In genomic region chr14:45350931-45351859, GRCm38 (mm10) we compare ENCODE assay signal across 8 mouse cellular contexts. TPM values are rescaled to one million over a fixed set of nuclear protein-coding genes. Genes with fewer than 3 reads are reported as not detected.
A peak's percentile ranks its signal among the peaks of the same experiment; 100 is the strongest.
DNase-seq lines count a peak whose midpoint lies in the region; ATAC-seq and TF ChIP-seq lines count a peak whose summit lies in the region.

Gene Styx, plus strand, starts transcription at chr14:45351093.

- H3K27me3 ChIP-seq in heart, embryonic 10.5 days (ENCODE audit: insufficient read depth, poor library complexity, severe bottlenecking): no peaks in the 10 kb centered on the region
- H3K27me3 ChIP-seq in kidney, embryonic 15.5 days: no peaks in the 10 kb centered on the region

- DNase-seq in A20 (ENCODE audit: low read depth, low spot score) (peak; percentile 94), liver (peak; percentile 98)
- DNase-seq in heart, embryonic 10.5 days (ENCODE audit: low spot score): peak; percentile 98
- peak; percentile 96 to 99 for DNase-seq in spleen, postnatal 4 days (ENCODE audit: low spot score in 2 of 2)

- H3K9ac ChIP-seq in kidney, embryonic 15.5 days: peak within 1 kb of the TSS; percentile 78

- ATAC-seq in kidney, embryonic 15.5 days (replicated peaks; ENCODE audit: low FRiP score): peak; percentile 99
- peak; percentile 92 for ATAC-seq in monocyte, adult 5-6 weeks (replicated peaks; ENCODE audit: insufficient number of reproducible peaks, low FRiP score, low TSS enrichment, poor library complexity, severe bottlenecking)

- no peaks in the 10 kb centered on the region for H3K9me3 ChIP-seq in heart, embryonic 10.5 days
- no peaks in the 10 kb centered on the region for H3K9me3 ChIP-seq in kidney, embryonic 15.5 days (replicated peaks)

- TF ChIP-seq POLR2A in bone marrow macrophage, adult 2 months (IDR thresholded peaks at IDR 0.05; ENCODE audit: borderline replicate concordance, low read depth, low read length): no peak
- TF ChIP-seq POLR2A in embryonic fibroblast, embryonic 13.5 days (IDR thresholded peaks at IDR 0.05; ENCODE audit: low read depth, low read length): peak; percentile 63

- H3K4me3 ChIP-seq in bone marrow macrophage, adult 2 months (ENCODE audit: insufficient read depth, low read length): peak within 1 kb of the TSS; percentile 95
- H3K4me3 ChIP-seq in embryonic fibroblast, embryonic 13.5 days (ENCODE audit: insufficient read depth, low read length): peak within 1 kb of the TSS; percentile 60
- H3K4me3 ChIP-seq in heart, embryonic 10.5 days: peak within 1 kb of the TSS; percentile 64
- H3K4me3 ChIP-seq in kidney, embryonic 15.5 days (replicated peaks): peak within 1 kb of the TSS; percentile 73

- no peaks in the 10 kb centered on the region; the same call in 1 of the 2 replicates for H3K4me1 ChIP-seq in bone marrow macrophage, adult 2 months (ENCODE audit: control insufficient read depth, insufficient read depth, low read length)
- peaks cover 3% of the 10 kb centered on the region; the same call in 1 of the 2 replicates for H3K4me1 ChIP-seq in embryonic fibroblast, embryonic 13.5 days (ENCODE audit: control insufficient read depth, insufficient read depth, low read length)
- H3K4me1 ChIP-seq in heart, embryonic 10.5 days: peaks cover 12% of the 10 kb centered on the region
- H3K4me1 ChIP-seq in kidney, embryonic 15.5 days: peaks cover 13% of the 10 kb centered on the region

- peak within 1 kb of the TSS; percentile 65 for H3K4me2 ChIP-seq in kidney, embryonic 15.5 days

- H3K36me3 ChIP-seq in heart, embryonic 10.5 days: peaks cover 32% of the 10 kb centered on the region
- peaks cover 26% of the 10 kb centered on the region for H3K36me3 ChIP-seq in kidney, embryonic 15.5 days

- H3K27ac ChIP-seq in bone marrow macrophage, adult 2 months (ENCODE audit: insufficient read depth, low read depth, low read length): no peak within 1 kb of the TSS; the same call in 1 of the 2 replicates
- H3K27ac ChIP-seq in embryonic fibroblast, embryonic 13.5 days (ENCODE audit: insufficient read depth, low read length): no peak within 1 kb of the TSS
- peak within 1 kb of the TSS; percentile 92 for H3K27ac ChIP-seq in heart, embryonic 10.5 days
- H3K27ac ChIP-seq in kidney, embryonic 15.5 days: peak within 1 kb of the TSS; percentile 85

- no peak for TF ChIP-seq CTCF in bone marrow macrophage, adult 2 months (IDR thresholded peaks at IDR 0.05; ENCODE audit: low read depth, low read length)
- TF ChIP-seq CTCF in embryonic fibroblast, embryonic 13.5 days (IDR thresholded peaks at IDR 0.05; ENCODE audit: borderline replicate concordance, insufficient read depth, low read length): no peak

- WGBS in heart, embryonic 10.5 days: under 1% methylated on average over 79 of the region's 93 CpGs
- under 1% methylated on average over 71 of the region's 93 CpGs for WGBS in kidney, embryonic 15.5 days

RNA-seq across cellular contexts. Expression of gene Styx, which starts in this region (rescaled TPM):
- polyA plus RNA-seq in bone marrow macrophage, adult 2 months (2012; ENCODE audit: insufficient read depth, insufficient read length, missing spikeins): 20.9 and 23.4 TPM in 2 replicates
- 14.8 and 20.9 TPM in 2 replicates for polyA plus RNA-seq in embryonic fibroblast, embryonic 13.5 days (2011; ENCODE audit: insufficient read length, low read depth, missing spikeins)
- polyA plus RNA-seq in heart, embryonic 10.5 days (2016; fragmentation: Nextera tagmentation; extraction: Ambion mirVana): 45.3 and 49.6 TPM in 2 replicates
- 57.0 and 69.9 TPM in 2 replicates for polyA plus RNA-seq in kidney, embryonic 15.5 days (2015; fragmentation: Nextera tagmentation; extraction: Ambion mirVana)
- total RNA-seq in monocyte, adult 5-6 weeks (2017): 20.1 to 36.2 TPM (median 31.5 TPM) in 3 replicates

Comparison
In these comparisons a context has a peak if more than half of its experiments do, and no peak if none do; other contexts are left out.
1. H3K27ac ChIP-seq: peak in heart, embryonic 10.5 days (single experiment) and kidney, embryonic 15.5 days (single experiment); none in bone marrow macrophage, adult 2 months (single experiment) and embryonic fibroblast, embryonic 13.5 days (single experiment).
2. Peak in every context shown above with its lines, with median percentiles within 50 percentile points of each other: DNase-seq and H3K4me3 ChIP-seq.